Mouse (Mus musculus) c-Kit-positive CD71-positive TER-119-negative erythroid progenitor cells, embryonic 14.5 days (primary cell): ENCODE measurements at regions not wholly inside any gene's neighbourhood (a gene's known extent, or its start where the extent isn't known, plus 50 kb on each side); places are given as distances from the start of the nearest gene placed in this dataset.

Experiments used
- DNase-seq: peaks from one replicate; pipeline ENCODE4 v3.0.0-alpha.2; 2013; ENCODE audit warnings: low read depth

- DNase-seq: no peak
Measured at GRCm38 (mm10) chr14:48058234-48058868, 62.3 kb upstream of the Peli2 start.

- no peak for DNase-seq
Measured at GRCm38 (mm10) chr14:48059664-48060455, 60.8 kb upstream of the Peli2 start.

GRCm38 (mm10) chr14:48068641-48069040 lies 52.0 kb upstream of the Peli2 start:
- DNase-seq: no peak
